Mouse (Mus musculus) cerebellum, adult 8-10 months (tissue): Measurements from ENCODE around the gene Unc93a2.
A peak's percentile ranks its signal among the peaks of the same experiment; 100 is the strongest.
"Not testable (repeated sequence)": the region's sequence is repeated elsewhere in the genome, so short reads cannot be mapped to it uniquely, and the experiment has no call there.

Source experiments
- DNase-seq: peaks from one replicate; pipeline ENCODE4 v3.0.0; 2022

Unc93a2 gene

GRCm38 (mm10) chr17:7369401-7369800, 15.9 kb downstream of the Unc93a2 start:
- DNase-seq = not testable (repeated sequence)

DNA sequence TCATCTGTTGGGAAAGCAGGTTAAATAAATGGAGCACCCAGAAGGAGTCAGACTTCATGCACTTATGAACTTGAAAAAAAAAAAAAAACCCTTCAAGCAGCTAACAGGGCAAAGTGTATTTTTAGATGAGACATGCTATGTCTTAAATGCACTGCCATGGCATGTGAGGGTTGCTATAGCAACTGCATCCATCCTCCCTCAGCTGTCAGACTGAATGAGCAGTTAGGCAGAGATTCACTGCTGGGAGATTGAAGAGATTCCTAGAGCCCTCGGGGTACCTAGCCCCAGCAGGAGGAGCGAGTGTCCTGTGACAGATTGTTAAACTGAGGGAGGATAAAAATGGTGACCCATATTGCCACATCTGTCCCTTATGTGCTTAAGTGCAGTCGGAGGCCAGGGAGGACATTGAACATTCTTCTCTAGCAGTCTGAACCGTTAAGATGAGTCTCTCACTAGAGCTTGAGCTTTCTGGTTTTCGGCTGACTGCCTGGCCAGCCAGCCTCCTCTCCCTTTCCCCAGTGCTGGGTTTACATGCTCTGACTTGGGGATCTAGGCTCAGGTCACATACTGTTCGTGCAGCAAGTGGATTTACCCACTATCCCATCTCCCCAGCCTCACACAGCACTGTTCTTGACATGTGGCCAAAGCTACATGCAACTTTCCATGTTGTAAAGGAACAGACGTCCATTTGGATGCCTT, 18.4 kb downstream of the Unc93a2 start:
- DNase-seq = not testable (repeated sequence)

DNA sequence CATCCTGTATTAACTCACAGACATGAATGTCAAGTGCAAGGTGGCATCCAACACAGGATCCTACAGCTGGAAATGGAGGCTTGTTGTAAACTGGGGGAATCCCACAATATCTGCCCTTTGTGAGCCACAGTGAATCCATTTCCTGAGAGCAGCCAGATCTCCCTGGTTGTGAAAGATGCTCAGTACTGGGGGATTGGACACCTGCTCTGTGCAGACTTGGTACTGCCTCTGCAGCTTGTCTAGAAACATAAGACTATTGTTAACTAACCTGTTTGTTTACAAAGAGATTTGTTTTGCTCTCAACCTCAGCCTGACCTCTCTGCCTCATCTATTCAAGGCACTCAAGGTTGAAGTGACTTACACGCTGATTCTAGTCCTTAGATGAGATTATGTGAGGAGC, 19.0 kb downstream of the Unc93a2 start:
- not testable (repeated sequence) for DNase-seq

- DNase-seq = not testable (repeated sequence)
Measured at GRCm38 (mm10) chr17:7365615-7366014, 19.6 kb downstream of the Unc93a2 start.

GRCm38 (mm10) chr17:7360749-7361465, 24.4 kb downstream of the Unc93a2 start:
- peak; percentile 59 for DNase-seq

GRCm38 (mm10) chr17:7359806-7360205, 25.5 kb downstream of the Unc93a2 start:
- DNase-seq = not testable (repeated sequence)

DNA sequence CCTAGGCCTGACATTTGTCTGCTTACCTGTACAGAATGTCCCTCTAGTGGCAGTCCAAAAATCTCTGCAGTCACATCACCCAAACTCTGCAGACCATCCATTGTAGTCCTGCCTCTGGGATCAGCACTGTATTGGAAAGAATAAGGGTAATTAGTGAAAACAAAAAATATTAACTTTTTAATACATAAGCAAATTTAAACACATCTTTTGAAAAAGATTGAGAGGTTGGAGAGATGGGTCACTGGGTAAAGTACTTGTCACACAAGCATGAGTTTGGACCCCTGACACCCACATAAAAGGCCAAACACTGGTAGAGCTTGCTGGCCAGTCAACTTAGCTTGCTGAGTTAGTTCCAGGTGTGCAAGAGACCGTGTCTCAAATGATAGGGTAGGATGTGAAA, 32.7 kb downstream of the Unc93a2 start, which contains the start of gene Ttll2:
Gene Ttll2, minus strand, starts transcription at position 101 of the 400 bp plus-strand sequence.
- not testable (repeated sequence) for DNase-seq

DNA sequence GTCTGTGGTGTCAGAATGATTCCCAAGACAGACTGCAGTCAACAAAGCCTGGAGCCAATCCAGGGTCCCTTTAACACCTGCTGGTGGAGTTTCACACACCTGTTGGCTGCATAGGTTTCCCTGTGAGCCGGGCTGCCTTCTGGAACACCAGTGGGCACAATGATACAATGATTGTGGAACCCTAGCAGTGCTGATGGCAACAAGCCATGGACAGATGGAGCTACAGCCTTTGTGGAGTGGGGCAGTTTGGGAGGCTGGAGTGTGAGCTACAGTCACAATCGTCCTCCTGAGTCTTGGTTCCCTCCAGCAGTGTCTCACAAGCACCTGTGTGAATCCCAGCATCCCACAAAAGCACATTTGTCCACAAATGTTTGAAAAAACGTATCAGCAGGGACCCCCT, 36.5 kb downstream of the Unc93a2 start:
- DNase-seq = not testable (repeated sequence)

DNA sequence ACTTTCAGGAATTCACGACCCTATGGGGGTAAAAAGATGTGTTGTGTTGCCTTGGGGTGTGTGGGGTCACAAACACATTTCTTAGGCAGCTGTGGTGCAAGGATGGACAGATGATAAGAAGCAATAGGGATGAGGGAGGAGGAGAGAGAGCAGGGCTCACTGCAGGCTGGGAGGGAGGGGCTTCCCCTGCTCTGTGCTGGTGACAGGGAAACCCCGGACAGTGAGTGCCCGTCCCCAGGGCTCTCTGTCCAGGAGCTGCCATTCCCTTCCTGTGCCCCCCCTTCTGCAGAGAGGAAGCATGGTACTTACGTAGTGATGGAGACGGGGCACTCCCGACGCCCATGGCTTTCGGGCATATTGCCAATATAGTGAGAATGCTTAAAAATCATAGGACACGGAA, 47.9 kb downstream of the Unc93a2 start:
- DNase-seq = not testable (repeated sequence)

DNA sequence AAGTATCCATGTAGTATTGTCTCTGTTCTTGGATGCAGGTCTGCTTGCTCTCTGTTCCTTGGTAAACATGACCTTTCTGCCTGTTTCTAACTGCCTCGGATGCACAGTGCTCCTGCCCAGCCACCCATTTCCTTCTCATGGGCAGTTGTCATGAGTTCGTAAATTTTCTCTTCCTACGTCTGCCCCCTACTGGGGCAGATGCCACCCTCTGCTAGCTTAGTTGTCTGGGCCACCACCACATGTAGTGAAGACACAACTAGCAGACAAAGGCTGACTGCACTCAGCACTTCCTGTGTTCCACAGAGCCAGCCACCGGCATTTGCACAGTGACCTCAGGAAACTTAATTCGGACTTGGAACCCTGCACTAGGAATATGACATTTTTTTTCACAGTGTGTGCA, 52.5 kb downstream of the Unc93a2 start:
- DNase-seq = not testable (repeated sequence)

GRCm38 (mm10) chr17:7326415-7326814, 58.8 kb downstream of the Unc93a2 start:
- DNase-seq = not testable (repeated sequence)

- DNase-seq = not testable (repeated sequence)
Measured at GRCm38 (mm10) chr17:7324346-7324745, 60.9 kb downstream of the Unc93a2 start, which contains the start of gene Tcp10a. Tcp10a (plus strand) TSS chr17:7324646.

GRCm38 (mm10) chr17:7319789-7320188, 65.5 kb downstream of the Unc93a2 start:
- not testable (repeated sequence) for DNase-seq

DNA sequence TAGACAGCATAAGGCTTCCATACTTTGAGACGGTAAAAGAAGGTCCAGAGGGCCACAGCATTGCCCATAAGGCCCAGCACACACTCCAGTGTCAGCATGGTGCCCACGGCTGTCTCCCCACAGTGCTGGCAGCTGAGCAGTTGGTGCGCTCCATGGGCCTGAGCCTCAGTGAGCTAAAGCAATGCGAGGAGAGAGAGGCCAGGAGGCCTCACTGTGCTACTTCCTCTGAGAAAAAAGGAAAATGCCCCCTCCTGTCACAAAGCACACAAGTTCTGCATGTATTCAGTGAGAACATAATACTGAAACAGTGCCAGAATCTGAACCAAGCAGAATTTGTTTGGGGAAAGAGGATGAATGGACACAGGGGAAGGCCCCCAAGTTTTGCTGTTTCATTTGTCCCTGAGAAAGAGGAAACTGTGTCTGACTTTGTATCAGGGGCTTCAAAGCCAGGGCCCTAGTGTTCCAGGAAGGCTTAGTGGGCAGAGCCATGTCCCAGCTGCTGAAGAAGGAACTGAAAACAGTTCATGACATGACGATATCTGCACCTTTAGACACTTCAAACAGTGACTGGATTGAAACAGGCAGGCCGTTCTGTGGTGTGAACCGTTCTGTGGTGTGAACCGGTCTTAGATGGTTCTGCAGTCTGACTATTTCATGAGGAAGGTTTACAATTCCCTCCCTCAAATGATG, 69.4 kb downstream of the Unc93a2 start:
- DNase-seq = not testable (repeated sequence)
